Comparison of ENCODE assay signal across 7 mouse cellular contexts in genomic region chr10:12878661-12879312, GRCm38 (mm10). TPM values are rescaled to one million over a fixed set of nuclear protein-coding genes. Genes with fewer than 3 reads are reported as not detected.
DNase-seq lines count a peak whose midpoint lies in the region; ATAC-seq and TF ChIP-seq lines count a peak whose summit lies in the region.

No protein-coding gene starts in this region.

- H3K4me2 ChIP-seq in intestine, postnatal 0 days (replicated peaks; ENCODE audit: low read depth) = no peak overlapping the region; the same call in 1 of the 2 replicates

- WGBS in intestine, postnatal 0 days = 33% methylated on average over 14 of the region's 14 CpGs

- no peaks in the 10 kb centered on the region for H3K9me3 ChIP-seq in ES-E14 (ENCODE audit: control insufficient read depth, insufficient read depth, low read depth, low read length)
- no peaks in the 10 kb centered on the region for H3K9me3 ChIP-seq in intestine, postnatal 0 days (ENCODE audit: control insufficient read depth)

- DNase-seq in ES-E14 (ENCODE audit: low read depth, low spot score) (peak; percentile 75), adipocyte (ENCODE audit: low spot score) (peak; percentile 24)
- DNase-seq in heart, adult 11 months = peak; percentile 96
- DNase-seq in layer of hippocampus, adult 8-10 months (ENCODE audit: low spot score in 2 of 2) = no peak
- no peak for DNase-seq in spleen, adult 18-20 months
- no peak for DNase-seq in spleen, postnatal 36 days (ENCODE audit: low spot score in 2 of 2)

- TF ChIP-seq CTCF in intestine, postnatal 0 days (IDR thresholded peaks at IDR 0.05; ENCODE audit: low read depth) = no peak

- no peaks in the 10 kb centered on the region for H3K27me3 ChIP-seq in intestine, postnatal 0 days (replicated peaks; ENCODE audit: control insufficient read depth, insufficient read depth, low read length)

- H3K36me3 ChIP-seq in ES-E14 (ENCODE audit: control insufficient read depth, insufficient read depth, low read length, poor library complexity, severe bottlenecking) = no peaks in the 10 kb centered on the region
- H3K36me3 ChIP-seq in intestine, postnatal 0 days (ENCODE audit: control insufficient read depth, insufficient read depth) = no peaks in the 10 kb centered on the region

- no peak overlapping the region for H3K9ac ChIP-seq in ES-E14 (ENCODE audit: insufficient read depth, low read depth, low read length, poor library complexity, severe bottlenecking)
- H3K9ac ChIP-seq in intestine, postnatal 0 days (ENCODE audit: low read depth, low read length) = no peak overlapping the region

- peak overlapping the region in 1 of 2 experiments; percentile 24; a peak in 2 of 4 replicates for H3K4me3 ChIP-seq in ES-E14 (ENCODE audit: insufficient read depth in 1 of 2, low read depth in 1 of 2, low read length in 2 of 2, poor library complexity in 1 of 2, severe bottlenecking in 1 of 2)
- H3K4me3 ChIP-seq in intestine, postnatal 0 days (ENCODE audit: low read depth, low read length) = no peak overlapping the region

- no peak overlapping the region for H3K27ac ChIP-seq in ES-E14 (ENCODE audit: insufficient read depth, low read depth, low read length, poor library complexity, severe bottlenecking)
- H3K27ac ChIP-seq in intestine, postnatal 0 days (ENCODE audit: low read depth, low read length) = no peak overlapping the region

- 0 out of 2 replicates have a peak, but pooled peaks have one; percentile 20 for ATAC-seq in intestine, postnatal 0 days

- peaks cover 0 to 13% of the 10 kb centered on the region in 2 experiments; a peak in 2 of 4 replicates for H3K4me1 ChIP-seq in ES-E14 (ENCODE audit: control insufficient read depth in 2 of 2, insufficient read depth in 2 of 2, low read length in 2 of 2, poor library complexity in 1 of 2)
- H3K4me1 ChIP-seq in intestine, postnatal 0 days (replicated peaks; ENCODE audit: control insufficient read depth, insufficient read depth, low read length) = no peaks in the 10 kb centered on the region

- in situ Hi-C loops in ES-E14 (cut with MboI; ENCODE audit: low sequenced_read_pairs in 2 of 2, unreplicated experiment in 2 of 2) = no loop called here

TF ChIP-seq in ES-E14, 5 proteins besides CTCF, POLR2A, EP300 and RAD21:
- TF ChIP-seq HCFC1 (IDR thresholded peaks at IDR 0.05; ENCODE audit: borderline replicate concordance, insufficient read depth, low read length) (no peak), ZC3H11A (IDR thresholded peaks at IDR 0.05; ENCODE audit: borderline replicate concordance, low read depth, low read length) (no peak), MAFK (IDR thresholded peaks at IDR 0.05; ENCODE audit: insufficient read depth, low read depth, low read length) (peak; percentile 76), ZNF384 (IDR thresholded peaks at IDR 0.05; ENCODE audit: low read depth, low read length) (no peak)

RNA-seq across cellular contexts. Expression of gene Utrn, which starts 9.6 kb away (rescaled TPM):
- total RNA-seq in ES-E14 (2012; rRNA removed) = 66.9 and 91.8 TPM in 2 replicates
- 21.5 and 22.6 TPM in 2 replicates for polyA plus RNA-seq in intestine, postnatal 0 days (2015; fragmentation: Nextera tagmentation; extraction: Ambion mirVana)
- total RNA-seq in layer of hippocampus, adult 8-10 months (2022) = 10 to 100 TPM; 39.9 to 46.6 (median 44.0) TPM

Comparison
In these comparisons a context has a peak if more than half of its experiments do, and no peak if none do; other contexts are left out.
1. DNase-seq: peak in ES-E14 (single experiment), adipocyte (single experiment) and heart, adult 11 months (single experiment); none in layer of hippocampus, adult 8-10 months (0 of 2), spleen, adult 18-20 months (0 of 2) and spleen, postnatal 36 days (0 of 2).